Mouse (Mus musculus) lung, postnatal 36 days (tissue): Measurements from ENCODE around the gene Wdpcp.
A peak's percentile ranks its signal among the peaks of the same experiment; 100 is the strongest.

ENCODE experiments used
- DNase-seq: peaks from one replicate; pipeline ENCODE4 v3.0.0; 2022; ENCODE audit warnings: mixed read lengths

Wdpcp gene

DNA sequence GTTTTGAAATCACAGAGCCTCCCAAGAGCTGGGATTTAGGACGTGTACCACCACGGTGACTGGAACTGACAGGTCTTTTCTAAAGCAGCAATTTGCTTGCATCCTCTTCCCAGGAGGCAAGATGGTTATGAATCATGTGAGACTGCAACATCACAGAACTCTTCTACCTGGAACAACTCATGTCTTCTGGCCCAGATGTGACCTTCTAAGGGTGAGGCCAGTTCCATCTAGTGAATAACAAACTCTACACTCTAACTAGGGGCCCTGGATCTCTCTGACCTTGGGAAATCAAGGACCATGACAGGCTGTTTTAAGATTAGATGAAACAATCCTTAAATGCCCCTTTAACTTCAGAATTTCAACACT lies 1.9 kb upstream of the Wdpcp start:
- no peak for DNase-seq

GRCm38 (mm10) chr11:21570973-21571372 lies 1.1 kb upstream of the Wdpcp start:
- no peak for DNase-seq

- no peak for DNase-seq
Measured at GRCm38 (mm10) chr11:21581472-21581871, 9.4 kb downstream of the Wdpcp start.

DNA sequence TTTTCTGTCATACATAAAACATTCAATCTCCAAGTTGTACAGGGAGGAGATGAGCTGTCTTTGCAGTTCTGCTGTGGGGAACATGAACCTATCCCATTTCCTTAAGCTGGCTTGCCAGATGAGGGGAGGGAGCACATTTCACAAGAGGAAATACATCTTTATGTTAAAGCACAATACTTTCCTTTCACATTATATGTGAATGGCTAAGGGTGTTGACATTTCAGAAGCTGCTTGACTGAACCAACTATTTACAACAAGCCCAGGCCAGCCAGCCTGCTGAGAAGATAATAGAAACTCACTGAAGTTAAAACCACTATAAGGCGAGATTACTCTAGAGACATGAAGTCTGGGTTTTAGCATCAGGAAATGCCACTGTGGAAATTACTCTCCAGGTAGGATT lies 11.3 kb downstream of the Wdpcp start:
- DNase-seq = no peak

DNA sequence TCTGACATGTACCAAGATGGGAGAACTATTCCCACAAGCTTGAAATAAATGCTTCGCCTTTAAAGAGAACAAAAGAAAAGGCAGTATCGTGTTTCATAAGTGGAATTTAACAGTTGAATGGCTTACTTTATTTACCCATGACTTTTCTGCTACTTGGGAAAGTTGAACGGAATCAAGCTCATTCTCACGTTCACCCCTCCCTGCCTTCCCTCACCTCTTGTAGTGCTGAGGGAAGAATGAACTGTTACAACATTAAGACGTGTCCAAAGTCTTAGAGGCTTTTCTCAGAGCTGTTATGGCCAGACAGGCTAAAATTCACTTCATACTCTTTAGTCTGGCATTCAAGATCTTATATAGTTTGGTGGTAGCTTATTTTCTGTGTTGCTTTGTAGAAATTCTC lies 30.5 kb downstream of the Wdpcp start:
- DNase-seq = peak; percentile 19

GRCm38 (mm10) chr11:21615915-21616314 lies 43.9 kb downstream of the Wdpcp start:
- DNase-seq = no peak

DNA sequence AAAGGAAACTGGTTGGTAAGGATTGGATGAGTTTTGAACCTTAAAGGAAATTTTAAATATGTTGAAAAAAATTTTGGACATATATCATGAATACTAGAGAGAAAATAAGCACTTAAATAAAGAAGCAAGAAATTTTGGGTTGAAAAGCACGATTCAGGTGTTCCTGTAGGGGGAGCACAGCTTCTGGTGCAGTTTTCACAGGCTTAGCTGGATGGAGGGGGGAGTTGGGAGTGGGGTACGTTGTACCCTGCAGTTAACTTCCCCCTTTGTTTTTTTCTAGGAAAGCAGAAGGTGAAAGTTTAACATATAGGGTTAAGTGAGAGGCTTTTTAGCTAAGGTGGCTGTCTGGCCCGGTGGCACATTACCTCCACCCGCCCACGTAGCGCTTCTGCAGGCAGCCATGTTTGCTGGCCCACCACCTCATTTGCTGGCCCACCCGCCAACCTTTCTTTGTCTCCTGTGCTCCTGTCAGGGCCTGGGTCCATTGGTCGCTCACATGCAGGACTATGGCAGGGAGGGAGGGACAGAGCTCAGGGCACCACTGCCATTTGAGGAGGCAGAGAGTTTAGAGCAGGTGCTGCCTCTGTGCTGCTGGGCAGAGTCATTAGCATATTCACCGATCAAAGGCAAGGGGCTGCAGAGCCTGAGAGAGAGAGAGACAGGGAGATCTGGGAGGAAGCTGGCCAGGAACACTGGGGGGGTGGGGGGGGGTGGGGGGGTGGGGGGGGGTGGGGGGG lies 62.3 kb downstream of the Wdpcp start:
- no peak for DNase-seq

DNA sequence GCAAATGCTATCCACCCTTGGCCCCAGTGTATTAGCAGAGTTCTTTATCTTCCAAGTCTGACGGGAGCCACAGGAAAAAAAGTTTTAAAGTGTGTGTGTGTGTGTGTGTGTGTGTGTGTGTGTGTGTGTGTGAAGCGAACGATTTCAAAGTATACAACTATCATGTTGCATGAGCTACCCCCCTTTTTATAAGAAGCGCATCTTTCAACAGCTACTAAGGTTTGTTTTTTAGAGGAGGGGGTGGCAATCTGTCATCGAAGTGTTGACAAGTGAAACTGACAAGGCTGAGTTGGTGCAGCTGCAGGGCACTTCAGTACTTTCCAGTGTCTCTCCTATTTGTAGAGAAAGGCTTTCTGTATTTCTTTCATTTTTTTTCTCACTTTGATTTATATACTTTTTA lies 66.3 kb downstream of the Wdpcp start:
- DNase-seq = no peak

GRCm38 (mm10) chr11:21639534-21639933 lies 67.5 kb downstream of the Wdpcp start:
- DNase-seq = peak; percentile 54

DNA sequence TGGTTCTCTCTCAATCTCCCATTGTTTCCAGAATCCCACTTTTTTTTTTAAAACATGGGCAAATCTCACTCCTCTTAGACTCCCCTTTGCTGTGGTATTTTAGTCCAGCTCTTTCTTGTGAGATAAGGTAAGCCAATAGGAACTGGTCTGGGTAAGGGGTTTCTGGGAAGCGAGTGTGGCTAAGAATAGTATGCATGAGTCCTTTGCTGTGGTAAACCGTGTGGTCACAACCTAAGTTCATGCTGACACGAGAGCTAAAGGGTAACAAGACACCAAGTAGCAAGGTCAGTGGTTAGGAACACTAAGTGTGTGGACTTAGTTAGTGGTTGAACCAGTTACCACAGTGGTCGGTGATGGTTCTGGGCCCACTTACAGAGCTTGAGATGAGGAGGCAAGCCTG lies 72.2 kb downstream of the Wdpcp start:
- DNase-seq = no peak

DNA sequence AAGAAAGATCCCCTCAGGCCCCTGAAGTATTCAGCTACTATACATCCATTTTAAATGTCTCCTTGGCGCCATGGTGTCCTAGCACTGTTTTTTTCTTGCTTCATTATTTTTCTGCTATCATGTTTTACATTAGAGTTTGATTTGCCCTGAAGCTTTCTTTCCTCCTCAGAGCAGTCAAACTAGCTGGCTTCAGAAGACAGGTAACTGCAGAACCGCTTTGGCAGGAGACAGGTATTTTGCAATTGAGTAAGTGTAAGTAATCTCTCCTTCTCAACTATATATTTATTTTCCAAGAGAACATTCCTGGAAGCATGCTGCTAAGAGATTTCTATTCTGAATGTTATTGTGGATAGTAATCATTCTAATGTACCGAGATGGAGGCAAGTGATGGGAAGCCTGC lies 74.1 kb downstream of the Wdpcp start:
- DNase-seq = no peak

GRCm38 (mm10) chr11:21658985-21659384 lies 87.0 kb downstream of the Wdpcp start:
- peak; percentile 60 for DNase-seq

DNA sequence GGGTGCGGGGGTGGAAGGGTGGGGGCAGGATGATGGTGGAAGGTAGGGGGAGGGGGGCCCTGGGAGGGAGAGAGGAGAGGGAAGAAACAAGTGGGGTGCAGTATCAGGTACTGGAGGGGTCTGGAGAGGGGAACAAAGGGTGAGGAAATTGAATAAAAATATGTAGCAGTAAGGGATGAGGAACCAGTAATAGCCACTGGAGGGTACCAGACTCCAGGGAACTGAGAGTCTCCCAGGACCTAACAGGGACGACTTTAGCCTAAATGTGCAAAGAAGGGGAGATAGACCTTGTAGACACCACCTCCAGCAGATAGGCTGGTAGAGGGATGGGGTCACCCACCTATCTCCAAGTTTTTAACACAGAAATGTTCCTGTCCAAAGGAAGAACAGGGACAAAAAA lies 105.0 kb downstream of the Wdpcp start:
- DNase-seq = no peak

GRCm38 (mm10) chr11:21688441-21688840 lies 116.4 kb downstream of the Wdpcp start:
- DNase-seq = no peak

DNA sequence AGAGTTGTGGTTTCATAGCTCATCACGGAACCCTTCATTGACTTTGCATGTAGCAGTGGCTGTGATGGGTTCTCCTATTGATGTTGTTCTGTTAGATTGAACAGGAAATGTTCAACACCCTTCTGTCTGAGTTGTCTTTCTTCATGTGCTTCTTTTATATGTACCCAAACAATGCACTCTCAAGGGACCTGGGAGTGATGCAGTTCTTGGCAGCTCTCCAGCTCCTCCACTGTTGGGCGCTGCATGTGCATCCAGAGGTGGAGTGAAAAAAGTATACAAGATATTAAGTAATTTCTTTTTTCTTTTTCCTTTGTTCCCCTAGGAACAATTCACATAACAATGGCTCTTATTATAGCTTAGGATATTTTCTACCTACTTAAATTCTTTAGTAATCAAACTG lies 118.7 kb downstream of the Wdpcp start:
- no peak for DNase-seq

DNA sequence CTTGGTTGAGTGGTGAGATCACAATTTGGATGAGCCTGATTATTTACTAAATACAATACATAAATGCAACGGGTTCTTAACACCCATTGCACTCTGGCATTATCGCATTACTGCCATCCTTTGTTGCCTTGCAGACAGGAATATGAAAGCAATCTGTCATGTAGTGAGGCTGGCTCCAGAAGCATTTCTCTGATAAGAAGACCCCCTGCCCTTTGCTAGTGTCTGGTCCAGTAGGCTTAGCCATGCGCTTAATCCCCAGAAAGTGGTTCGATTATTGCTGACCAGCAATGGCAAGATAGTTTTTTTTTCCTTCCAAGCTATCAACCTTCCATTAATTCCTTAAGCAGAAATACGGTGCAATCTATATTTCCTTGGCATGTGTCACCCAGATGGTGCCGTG lies 122.1 kb downstream of the Wdpcp start:
- no peak for DNase-seq

DNA sequence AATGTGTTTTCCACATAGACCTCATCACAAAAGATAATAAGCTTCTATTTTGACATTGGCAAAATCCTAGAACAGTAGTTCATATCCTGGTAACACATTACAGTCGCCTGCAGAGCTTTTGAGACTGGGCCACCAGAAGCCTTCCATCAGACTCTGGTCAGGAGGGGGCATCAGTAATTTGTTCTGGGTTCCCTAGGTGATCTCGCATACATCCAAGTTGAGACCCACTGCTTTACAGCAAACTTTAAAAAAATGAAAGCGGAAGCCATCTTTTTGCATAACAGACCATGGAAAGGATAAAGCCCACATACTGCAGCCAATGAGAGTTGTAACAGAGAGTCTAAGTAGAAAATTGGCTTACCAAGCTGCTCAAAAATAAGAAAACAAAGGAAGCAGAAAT lies 125.6 kb downstream of the Wdpcp start:
- DNase-seq = no peak

DNA sequence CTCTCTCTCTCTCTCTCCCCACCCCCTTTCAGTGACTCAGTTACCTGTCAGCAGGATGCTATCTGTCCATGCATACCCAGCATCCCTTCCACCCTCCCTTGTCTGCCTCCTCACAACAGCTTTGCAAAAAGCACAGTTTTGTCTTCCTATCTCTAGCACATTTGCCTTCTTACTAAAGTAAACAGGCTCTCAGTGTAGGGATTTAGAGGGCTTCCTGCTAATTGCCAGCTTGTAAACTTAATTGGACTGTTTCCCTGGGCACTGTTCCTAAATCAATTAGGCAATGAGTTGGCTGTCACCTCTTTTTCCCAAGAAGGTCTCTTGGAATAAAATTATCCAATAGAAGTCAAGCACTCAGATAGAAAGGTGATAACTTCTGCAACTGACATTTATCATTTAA lies 141.5 kb downstream of the Wdpcp start:
- no peak for DNase-seq

- DNase-seq = no peak
Measured at GRCm38 (mm10) chr11:21714065-21714464, 142.0 kb downstream of the Wdpcp start.

DNA sequence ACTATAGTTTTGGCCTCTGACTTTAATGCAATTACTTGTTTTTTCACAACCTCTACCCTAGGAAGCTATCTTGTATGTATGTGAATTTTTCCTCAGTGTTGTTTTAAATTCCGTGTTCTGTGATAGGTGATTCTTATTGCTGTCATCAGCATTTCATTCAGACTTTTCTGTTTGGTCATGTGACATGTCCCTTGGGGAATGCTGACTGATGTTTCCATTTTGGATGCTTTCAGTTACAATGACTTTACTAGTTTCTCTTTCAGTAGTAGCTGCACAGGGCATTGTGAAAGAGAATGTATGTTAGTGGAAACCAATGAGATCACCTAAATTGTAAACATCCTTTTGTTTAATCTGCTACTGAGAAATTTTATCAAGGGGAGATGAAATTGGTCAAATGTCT lies 154.3 kb downstream of the Wdpcp start:
- no peak for DNase-seq

GRCm38 (mm10) chr11:21729056-21729455 lies 157.0 kb downstream of the Wdpcp start:
- peak; percentile 3 for DNase-seq

DNA sequence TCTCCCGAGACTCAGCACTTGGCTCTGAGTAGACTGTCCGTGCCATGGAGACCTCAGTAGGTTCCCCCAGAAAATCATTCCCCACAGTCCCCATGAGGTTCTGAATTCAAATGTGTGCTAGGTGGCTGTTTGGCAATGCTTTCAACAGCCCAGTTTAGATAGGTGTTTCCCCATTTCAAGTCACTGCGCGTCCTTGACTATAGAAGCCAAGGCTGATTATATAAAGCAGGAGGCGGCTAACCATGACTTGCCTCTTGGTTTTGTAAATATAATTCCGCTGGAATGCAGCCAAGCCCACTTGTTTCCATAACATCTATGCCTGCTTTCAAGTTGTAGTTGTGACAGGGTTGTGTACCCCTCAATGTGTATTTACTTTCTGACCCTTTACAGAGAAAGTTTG lies 157.9 kb downstream of the Wdpcp start:
- peak; percentile 63 for DNase-seq

DNA sequence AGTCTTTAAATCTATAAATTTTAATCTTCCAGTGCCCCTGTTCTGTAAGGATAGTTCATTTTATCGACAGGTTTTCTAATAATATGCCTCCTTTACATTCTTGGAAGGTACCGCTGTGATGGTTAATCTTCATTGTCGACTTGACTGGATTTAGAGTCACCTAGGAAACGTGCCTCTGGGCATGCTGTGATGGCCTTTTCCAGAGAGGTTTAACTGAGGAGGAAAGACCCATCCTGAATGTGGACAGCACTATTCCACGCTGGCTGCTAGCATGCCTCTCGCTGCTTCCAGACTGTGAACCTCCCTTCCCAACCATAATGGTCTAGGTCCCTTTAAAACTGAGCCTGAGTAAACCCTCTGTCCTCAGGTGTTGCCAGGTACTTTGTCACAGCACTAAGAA lies 163.2 kb downstream of the Wdpcp start:
- DNase-seq = no peak

DNA sequence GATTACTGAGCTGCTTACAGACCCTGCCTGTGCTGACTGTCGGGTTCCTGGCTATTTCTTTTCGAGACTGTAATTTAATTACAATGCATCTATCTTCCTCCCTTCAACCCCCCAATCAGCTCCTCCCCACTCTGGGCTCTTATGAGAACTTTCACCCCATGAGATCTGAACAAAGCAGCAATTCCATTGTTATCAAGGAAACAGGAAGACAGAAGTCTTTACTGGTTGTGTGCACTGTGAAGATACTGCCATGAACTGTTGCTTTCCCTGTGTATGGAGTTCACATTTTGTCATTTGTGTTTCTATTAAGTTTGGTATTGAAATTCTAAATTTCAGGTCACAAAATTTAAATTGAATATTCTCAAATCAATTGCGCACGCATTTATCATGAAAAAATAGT lies 177.5 kb downstream of the Wdpcp start:
- no peak for DNase-seq

- DNase-seq = no peak
Measured at GRCm38 (mm10) chr11:21763201-21763600, 191.2 kb downstream of the Wdpcp start.

DNA sequence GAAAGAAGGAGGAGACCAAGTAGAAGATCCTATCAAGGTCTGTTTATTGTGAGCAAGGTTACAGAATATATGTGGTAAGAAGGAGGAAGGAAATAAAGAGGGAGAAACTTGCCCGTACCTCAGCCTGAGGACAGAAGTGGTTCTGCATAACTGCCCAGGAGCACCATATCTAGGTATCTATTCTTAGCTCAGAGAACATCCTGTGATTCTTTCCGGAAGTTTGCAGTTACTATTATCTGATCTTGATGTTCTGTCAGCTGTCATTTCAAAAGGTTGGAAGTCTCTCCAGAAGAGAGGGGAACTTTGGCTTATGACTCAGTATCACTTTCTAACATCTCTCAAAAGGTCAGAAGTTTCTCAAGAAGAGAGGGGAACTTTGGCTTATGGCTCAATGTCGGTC lies 216.8 kb downstream of the Wdpcp start:
- DNase-seq = no peak
